Mouse (Mus musculus) right cerebral cortex, postnatal 4 days (tissue): Measurements from ENCODE around the gene Cct3.
A peak's percentile ranks its signal among the peaks of the same experiment; 100 is the strongest.
"Not testable (repeated sequence)": the region's sequence is repeated elsewhere in the genome, so short reads cannot be mapped to it uniquely, and the experiment has no call there.

Source experiments
- DNase-seq: peaks from one replicate; pipeline ENCODE4 v3.0.0-alpha.2; 2022

Gene Cct3

GRCm38 (mm10) chr3:88296561-88297318, at the start of gene Cct3, which contains the start of gene Tsacc:
Cct3 (plus strand) TSS chr3:88297116.
Tsacc (minus strand) TSS chr3:88296999.
- DNase-seq, result peak; percentile 91

DNA sequence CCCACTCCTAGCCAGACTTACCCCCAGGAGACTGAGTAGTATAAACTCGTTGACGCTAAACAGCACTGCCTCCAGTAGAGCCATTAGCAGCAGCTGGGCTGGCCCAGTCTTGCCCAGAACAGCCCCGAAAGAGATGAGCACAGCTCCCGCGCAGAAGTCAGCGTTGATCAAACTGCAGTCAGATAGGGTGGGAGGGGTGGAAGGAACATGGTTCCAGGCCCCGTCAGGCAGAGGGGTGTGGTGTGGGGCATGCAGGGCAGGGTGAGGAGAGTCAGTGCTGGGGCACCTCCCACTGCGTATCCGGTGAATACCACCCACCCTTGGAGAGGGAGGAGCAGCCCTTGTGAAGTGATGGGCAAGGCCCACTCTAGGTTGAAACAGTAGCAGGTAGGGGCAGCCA, 49.2 kb upstream of the Cct3 start:
- no peak for DNase-seq

GRCm38 (mm10) chr3:88248406-88248805, 48.5 kb upstream of the Cct3 start:
- no peak for DNase-seq

- DNase-seq, result no peak
Observed at GRCm38 (mm10) chr3:88252739-88253138, 44.2 kb upstream of the Cct3 start.

- no peak for DNase-seq
Observed at GRCm38 (mm10) chr3:88254268-88254926, 42.5 kb upstream of the Cct3 start, which contains the start of gene Rhbg. Rhbg (minus strand) TSS chr3:88254709.

GRCm38 (mm10) chr3:88255950-88256349, 41.0 kb upstream of the Cct3 start:
- DNase-seq, result no peak

GRCm38 (mm10) chr3:88256382-88256781, 40.5 kb upstream of the Cct3 start:
- no peak for DNase-seq

DNA sequence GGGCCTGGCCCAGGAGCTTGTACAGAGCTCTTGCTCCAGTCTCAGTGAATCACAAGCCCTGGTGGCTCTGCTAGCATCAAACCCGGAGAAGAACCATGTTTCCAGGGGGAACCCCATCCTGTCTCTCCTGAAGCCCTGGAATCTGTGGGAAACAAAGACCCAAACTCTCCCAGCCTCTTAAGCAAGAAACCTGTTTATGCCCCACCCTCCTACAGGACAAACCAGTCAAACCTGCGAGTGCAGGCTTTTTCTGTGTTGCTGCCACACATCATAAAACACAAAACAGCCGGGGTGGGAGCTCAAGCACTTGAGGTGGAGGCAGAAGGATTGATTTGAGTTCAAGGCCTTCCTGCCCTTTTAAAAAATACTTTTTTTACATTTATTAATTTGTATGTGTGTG, 34.6 kb upstream of the Cct3 start:
- DNase-seq, result no peak

GRCm38 (mm10) chr3:88268014-88268413, 28.9 kb upstream of the Cct3 start:
- DNase-seq, result not testable (repeated sequence)

DNA sequence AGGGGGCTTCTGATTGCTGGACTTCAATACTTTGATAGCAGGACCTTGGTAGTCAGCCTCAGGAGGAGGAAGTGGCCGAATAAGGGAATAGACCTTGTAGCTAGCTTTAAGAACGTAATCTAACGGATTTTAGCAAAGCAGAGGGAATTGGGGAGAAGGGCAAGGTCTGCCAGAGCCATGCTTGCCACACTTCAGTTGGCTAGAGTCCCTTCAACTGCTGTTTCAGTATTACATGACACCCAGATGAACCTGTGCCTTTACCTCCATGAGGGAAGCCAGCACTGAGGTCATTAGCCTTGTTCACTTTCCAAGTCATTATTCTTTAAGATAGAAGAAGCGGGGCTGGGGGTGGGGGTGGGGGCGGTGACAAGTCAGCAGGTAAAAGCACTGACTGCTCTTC, 27.9 kb upstream of the Cct3 start:
- no peak for DNase-seq

DNA sequence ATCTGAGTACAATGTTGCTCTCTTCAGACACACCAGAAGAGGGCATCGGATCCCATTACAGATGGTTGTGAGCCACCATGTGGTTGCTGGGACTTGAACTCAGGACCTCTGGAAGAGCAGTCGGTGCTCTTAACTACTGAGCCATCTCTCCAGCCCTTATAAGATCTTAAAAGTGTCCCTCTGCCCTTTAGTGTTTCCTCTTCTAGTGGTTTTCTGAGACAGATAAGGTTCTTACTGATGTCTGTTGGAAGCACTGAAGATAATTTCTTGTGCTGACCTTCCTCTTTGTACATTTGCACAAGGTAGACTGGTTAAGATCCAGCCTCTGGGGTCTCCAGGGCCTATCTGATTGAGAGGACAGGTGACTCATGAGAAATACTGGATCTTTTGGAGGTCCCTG, 25.6 kb upstream of the Cct3 start:
- not testable (repeated sequence) for DNase-seq

DNA sequence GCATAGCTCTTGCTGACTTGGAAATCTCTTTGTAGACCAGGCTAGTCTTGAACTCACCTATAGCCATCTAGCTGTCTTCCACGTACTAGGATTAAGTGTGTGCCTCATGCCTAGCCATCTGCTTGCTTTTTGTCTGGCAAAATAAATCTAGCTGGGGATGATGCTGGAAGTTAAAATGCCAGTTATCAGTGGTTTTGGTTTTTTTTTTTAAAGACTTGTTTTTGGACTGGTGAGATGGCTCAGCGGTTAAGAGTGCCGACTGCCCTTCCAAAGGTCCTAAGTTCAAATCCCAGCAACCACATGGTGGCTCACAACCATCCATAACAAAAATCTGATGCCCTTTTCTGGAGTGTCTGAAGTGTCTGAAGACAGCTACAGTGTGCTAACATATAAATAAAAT, 25.1 kb upstream of the Cct3 start:
- DNase-seq, result no peak

DNA sequence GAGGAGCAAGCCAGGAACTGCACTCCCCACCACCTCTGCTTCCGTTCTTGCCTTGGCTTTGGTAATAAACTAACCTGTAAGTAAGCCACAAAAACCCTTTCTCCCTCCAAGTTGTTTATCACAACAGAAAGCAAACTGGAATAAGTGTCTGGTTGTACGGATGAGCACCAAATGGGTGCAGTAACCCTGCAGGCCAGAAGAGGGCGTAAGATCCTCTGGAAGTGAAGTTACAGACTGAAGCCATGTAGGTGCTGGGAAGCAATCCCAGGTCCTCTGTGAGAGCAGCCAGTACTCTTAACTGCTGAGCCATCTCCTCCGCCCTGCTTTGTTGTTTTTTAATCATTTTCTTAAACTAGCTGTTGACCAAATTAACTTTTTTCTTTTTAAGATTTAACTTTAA, 22.9 kb upstream of the Cct3 start:
- no peak for DNase-seq

GRCm38 (mm10) chr3:88276121-88276520, 20.8 kb upstream of the Cct3 start:
- no peak for DNase-seq

- DNase-seq, result no peak
Observed at GRCm38 (mm10) chr3:88276529-88277143, 20.3 kb upstream of the Cct3 start.

- no peak for DNase-seq
Observed at GRCm38 (mm10) chr3:88280035-88280434, 16.9 kb upstream of the Cct3 start.

DNA sequence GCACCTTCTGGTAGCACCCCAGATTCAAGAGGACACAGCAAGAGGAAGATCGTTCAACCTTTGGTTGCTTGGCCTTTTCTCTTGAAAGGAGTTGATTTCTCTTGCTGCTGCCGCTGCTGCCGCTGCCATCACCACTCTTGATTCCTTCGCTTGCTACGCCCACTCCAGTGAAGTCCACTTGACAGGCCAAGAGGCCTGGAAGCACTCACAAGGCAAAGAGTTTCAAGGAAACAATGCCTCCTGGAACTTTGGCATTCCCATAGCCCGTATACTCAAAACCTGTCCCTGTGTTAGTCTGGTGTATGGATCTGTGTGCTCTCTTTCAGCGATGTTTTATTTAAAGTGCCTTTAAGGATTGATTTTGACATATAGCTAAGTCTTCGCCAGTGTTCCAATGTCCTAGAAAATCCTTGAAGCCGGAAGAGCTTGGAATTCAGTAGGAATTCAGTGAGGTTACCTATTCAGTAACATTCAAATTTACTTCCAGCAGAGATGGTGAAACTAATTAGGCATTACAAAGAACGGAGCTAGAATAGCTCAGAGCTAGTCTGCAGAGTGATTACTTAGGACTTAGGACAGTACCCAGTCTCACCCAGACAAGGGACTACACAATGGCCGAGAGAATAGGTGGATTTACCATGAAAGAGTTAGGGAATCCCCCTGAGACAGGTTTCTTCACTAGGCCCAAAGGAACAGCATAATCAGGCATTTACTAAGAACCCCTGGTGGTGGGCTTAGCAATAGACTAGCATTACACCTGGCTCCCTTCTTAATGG, 15.6 kb upstream of the Cct3 start:
- DNase-seq, result not testable (repeated sequence)

GRCm38 (mm10) chr3:88284815-88285564, 11.9 kb upstream of the Cct3 start:
- DNase-seq, result not testable (repeated sequence)

GRCm38 (mm10) chr3:88285565-88285895, 11.4 kb upstream of the Cct3 start:
- DNase-seq, result not testable (repeated sequence)

DNA sequence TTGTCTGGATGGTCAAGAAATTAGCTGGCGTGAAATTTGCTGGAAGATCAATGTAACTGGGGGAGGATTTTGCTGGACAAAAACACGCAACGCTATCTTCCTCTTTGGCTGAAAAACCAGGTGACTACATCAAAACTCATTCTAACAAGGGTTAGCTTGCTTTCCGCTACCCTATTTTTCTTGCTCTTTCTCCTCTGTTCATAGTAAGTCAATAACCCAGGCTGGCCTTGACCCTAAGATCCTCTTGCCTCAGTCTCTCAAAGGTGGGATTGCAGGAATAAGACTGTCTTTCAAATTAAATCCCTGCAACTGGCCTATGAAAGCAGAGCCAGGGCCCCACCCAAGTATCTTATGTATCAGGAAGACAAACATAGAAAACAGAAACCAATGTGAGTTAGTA, 9.8 kb upstream of the Cct3 start, which contains the start of gene Gm38392:
Gene Gm38392 (minus strand): TSS at position 101 of the 400 bp plus-strand sequence.
- DNase-seq, result no peak

GRCm38 (mm10) chr3:88288133-88288713, 8.7 kb upstream of the Cct3 start:
- not testable (repeated sequence) for DNase-seq

- DNase-seq, result peak; percentile 22
Observed at GRCm38 (mm10) chr3:88291970-88292369, 4.9 kb upstream of the Cct3 start.
